Comparison of ENCODE assay signal across 8 mouse cellular contexts in the genomic region with DNA sequence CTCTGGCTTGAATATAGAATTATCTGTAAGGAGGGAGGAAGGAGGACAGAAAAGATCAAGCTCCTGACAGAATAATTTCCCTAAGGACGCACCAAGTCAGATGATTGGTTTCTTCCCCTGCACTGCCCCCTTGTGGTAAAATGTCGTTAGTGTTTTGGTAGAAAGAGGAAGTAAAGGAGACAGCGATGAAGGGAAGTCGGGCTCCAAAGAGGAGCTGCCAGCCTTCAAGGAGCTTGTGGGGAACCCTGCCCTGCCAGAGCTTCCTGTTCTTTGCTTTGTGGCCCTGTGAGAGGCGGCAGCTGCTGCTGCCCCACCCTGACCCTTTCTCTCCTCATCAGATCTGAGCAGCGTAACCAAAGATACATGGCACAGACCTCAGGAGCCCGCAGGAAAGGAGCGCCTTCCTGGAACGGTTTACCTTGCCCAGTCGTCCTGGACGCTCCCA. TPM values are rescaled to one million over a fixed set of nuclear protein-coding genes. Genes with fewer than 3 reads are reported as not detected.
DNase-seq lines count a peak whose midpoint lies in the region; ATAC-seq and TF ChIP-seq lines count a peak whose summit lies in the region.

No protein-coding gene starts in this region.

- TF ChIP-seq POLR2A in olfactory bulb, adult 2 months (IDR thresholded peaks at IDR 0.05; ENCODE audit: insufficient read depth, low read depth, low read length): no peak
- TF ChIP-seq POLR2A in thymus, adult 2 months (IDR thresholded peaks at IDR 0.05; ENCODE audit: control insufficient read depth, extremely low read depth, insufficient read depth, low read length, poor library complexity): no peak

- peaks cover 24% of the 10 kb centered on the region for H3K27me3 ChIP-seq in G1E (ENCODE audit: insufficient read depth, low read length)
- no peaks in the 10 kb centered on the region for H3K27me3 ChIP-seq in forebrain, embryonic 16.5 days (replicated peaks; ENCODE audit: control insufficient read depth, insufficient read depth, low read length)
- H3K27me3 ChIP-seq in lung, embryonic 14.5 days (ENCODE audit: insufficient read depth, low read length): no peaks in the 10 kb centered on the region
- no peaks in the 10 kb centered on the region for H3K27me3 ChIP-seq in thymus, adult 2 months (ENCODE audit: control insufficient read depth, insufficient read depth, low read length)

- TF ChIP-seq CTCF in G1E (IDR thresholded peaks at IDR 0.05; ENCODE audit: low read depth, low read length): peak; percentile 81
- peak; percentile 92 for TF ChIP-seq CTCF in layer of hippocampus, adult 2 months (conservative IDR thresholded peaks at IDR 0.05)
- peak; percentile 93 for TF ChIP-seq CTCF in lung, embryonic 14.5 days (IDR thresholded peaks at IDR 0.05; ENCODE audit: low read depth)
- TF ChIP-seq CTCF in olfactory bulb, adult 2 months (IDR thresholded peaks at IDR 0.05; ENCODE audit: insufficient read depth, low read depth, low read length): peak; percentile 12; the same call in 1 of the 2 replicates
- 0 out of 2 replicates have a peak, but pooled peaks have one; percentile 26 for TF ChIP-seq CTCF in thymus, adult 2 months (IDR thresholded peaks at IDR 0.05; ENCODE audit: borderline replicate concordance, control insufficient read depth, extremely low read depth, insufficient read depth, low read length, poor library complexity)

- H3K4me3 ChIP-seq in G1E (ENCODE audit: low read depth, low read length): peak overlapping the region; percentile 66; the same call in 1 of the 2 replicates
- H3K4me3 ChIP-seq in forebrain, embryonic 16.5 days (replicated peaks; ENCODE audit: low read length): peak overlapping the region; percentile 47
- H3K4me3 ChIP-seq in layer of hippocampus, adult 2 months: peak overlapping the region; percentile 63
- peak overlapping the region; percentile 53 for H3K4me3 ChIP-seq in lung, embryonic 14.5 days (ENCODE audit: low read depth, low read length)
- H3K4me3 ChIP-seq in olfactory bulb, adult 2 months (ENCODE audit: insufficient read depth, low read depth, low read length): peak overlapping the region; percentile 65
- H3K4me3 ChIP-seq in thymus, adult 2 months (ENCODE audit: control insufficient read depth, insufficient read depth, low read length): peak overlapping the region; percentile 32

- peak; percentile 75 for ATAC-seq in G1E (ENCODE audit: extremely low read depth, insufficient number of reproducible peaks, low FRiP score, poor library complexity, severe bottlenecking)
- ATAC-seq in forebrain, embryonic 16.5 days: peak; percentile 87
- peak; percentile 61; the same call in 1 of the 2 replicates for ATAC-seq in lung, embryonic 14.5 days (ENCODE audit: insufficient read depth)

- H3K9me3 ChIP-seq in G1E (replicated peaks): no peaks in the 10 kb centered on the region
- no peaks in the 10 kb centered on the region for H3K9me3 ChIP-seq in forebrain, embryonic 16.5 days (ENCODE audit: control insufficient read depth, low read length)
- H3K9me3 ChIP-seq in lung, embryonic 14.5 days (ENCODE audit: low read depth, low read length): no peaks in the 10 kb centered on the region

- DNase-seq in G1E (ENCODE audit: low spot score): peak; percentile 78
- peak; percentile 66 to 69 for DNase-seq in cerebellum, adult 18-20 months
- peak; percentile 78 to 82 for DNase-seq in heart, postnatal 36 days
- peak; percentile 77 to 89 for DNase-seq in layer of hippocampus, adult 2 months (ENCODE audit: low spot score in 2 of 2)
- DNase-seq in lung, embryonic 14.5 days: peak; percentile 96
- DNase-seq in thymus, adult 2 months: peak; percentile 83

- no peak overlapping the region for H3K27ac ChIP-seq in forebrain, embryonic 16.5 days (ENCODE audit: low read length)
- H3K27ac ChIP-seq in layer of hippocampus, adult 2 months: no peak overlapping the region
- no peak overlapping the region for H3K27ac ChIP-seq in lung, embryonic 14.5 days (ENCODE audit: low read depth)
- no peak overlapping the region for H3K27ac ChIP-seq in olfactory bulb, adult 2 months (ENCODE audit: insufficient read depth, low read depth, low read length)
- no peak overlapping the region; the same call in 1 of the 2 replicates for H3K27ac ChIP-seq in thymus, adult 2 months (ENCODE audit: control insufficient read depth, insufficient read depth, low read length)

- peak overlapping the region; percentile 82 for H3K4me2 ChIP-seq in forebrain, embryonic 16.5 days (ENCODE audit: low read length)
- H3K4me2 ChIP-seq in lung, embryonic 14.5 days: peak overlapping the region; percentile 85

- WGBS in forebrain, embryonic 16.5 days: 2% methylated on average over 11 of the region's 11 CpGs
- under 1% methylated on average over 11 of the region's 11 CpGs for WGBS in lung, embryonic 14.5 days
- under 1% methylated on average over 11 of the region's 11 CpGs for WGBS in olfactory bulb, adult 2 months
- under 1% methylated on average over 11 of the region's 11 CpGs for WGBS in thymus, adult 2 months

- no peaks in the 10 kb centered on the region for H3K36me3 ChIP-seq in G1E (replicated peaks)
- no peaks in the 10 kb centered on the region for H3K36me3 ChIP-seq in forebrain, embryonic 16.5 days (ENCODE audit: control insufficient read depth, insufficient read depth)
- no peaks in the 10 kb centered on the region for H3K36me3 ChIP-seq in lung, embryonic 14.5 days (ENCODE audit: insufficient read depth)
- no peaks in the 10 kb centered on the region for H3K36me3 ChIP-seq in thymus, adult 2 months (ENCODE audit: control insufficient read depth, insufficient read depth, low read length)

- peak overlapping the region; percentile 66 for H3K9ac ChIP-seq in forebrain, embryonic 16.5 days (replicated peaks; ENCODE audit: low read depth, low read length)
- H3K9ac ChIP-seq in lung, embryonic 14.5 days: peak overlapping the region; percentile 62

- peaks cover 21% of the 10 kb centered on the region for H3K4me1 ChIP-seq in G1E (ENCODE audit: insufficient read depth, low read depth, low read length)
- 0 out of 2 replicates have a peak, but pooled peaks cover 2% of the 10 kb centered on the region for H3K4me1 ChIP-seq in forebrain, embryonic 16.5 days (replicated peaks; ENCODE audit: control insufficient read depth, insufficient read depth, low read length)
- no peaks in the 10 kb centered on the region for H3K4me1 ChIP-seq in lung, embryonic 14.5 days (ENCODE audit: insufficient read depth)
- peaks cover 3% of the 10 kb centered on the region for H3K4me1 ChIP-seq in olfactory bulb, adult 2 months (ENCODE audit: control insufficient read depth, insufficient read depth, low read length)
- H3K4me1 ChIP-seq in thymus, adult 2 months (replicated peaks; ENCODE audit: control insufficient read depth, insufficient read depth, low read length): peaks cover 18% of the 10 kb centered on the region

- intact Hi-C loops in heart, postnatal 36 days (cut with DNase I): loop anchor here (1.0 to 5.0 kb wide), 4 partner anchors 131 to 567 kb away; no protein-coding TSS in a partner anchor

RNA-seq across cellular contexts. Expression of a gene that starts 28.4 kb away (rescaled TPM):
- total RNA-seq in G1E (2014; fragmentation: Nextera tagmentation) (not detected in 2 replicates), G1E (2017) (0.22 and 0.23 TPM in 2 replicates)
- not detected in 2 replicates for polyA plus RNA-seq in G1E (2012)
- polyA plus RNA-seq in forebrain, embryonic 16.5 days (2015; fragmentation: Nextera tagmentation; extraction: Ambion mirVana): not detected in 2 replicates
- not detected for total RNA-seq in heart, postnatal 36 days (2021)
- under 1 TPM in 1 of 2 experiments, not detected in 1; 0.26 TPM for total RNA-seq in layer of hippocampus, adult 2 months (2021)
- polyA plus RNA-seq in lung, embryonic 14.5 days (2014; fragmentation: Nextera tagmentation; extraction: Ambion mirVana): not detected in 2 replicates
- polyA plus RNA-seq in olfactory bulb, adult 2 months (2012; ENCODE audit: insufficient read depth, insufficient read length, low replicate concordance, missing spikeins): not detected in 2 replicates
- polyA plus RNA-seq in thymus, adult 2 months (2012; rRNA removed): 0.05 and 0.08 TPM in 2 replicates

Comparison
In these comparisons a context has a peak if more than half of its experiments do, and no peak if none do; other contexts are left out.
1. CTCF ChIP-seq: peak in every context shown above with its lines; median percentile 93 in lung, embryonic 14.5 days; 92 in layer of hippocampus, adult 2 months; 81 in G1E; 26 in thymus, adult 2 months; 12 in olfactory bulb, adult 2 months.